Mouse (Mus musculus): ENCODE results near the gene Tenm2. TPM values are rescaled to one million over a fixed set of nuclear protein-coding genes. Genes with fewer than 3 reads are reported as not detected.

The Tenm2 gene
- polyA plus RNA-seq, 1 experiment = 0.32 TPM

DNA sequence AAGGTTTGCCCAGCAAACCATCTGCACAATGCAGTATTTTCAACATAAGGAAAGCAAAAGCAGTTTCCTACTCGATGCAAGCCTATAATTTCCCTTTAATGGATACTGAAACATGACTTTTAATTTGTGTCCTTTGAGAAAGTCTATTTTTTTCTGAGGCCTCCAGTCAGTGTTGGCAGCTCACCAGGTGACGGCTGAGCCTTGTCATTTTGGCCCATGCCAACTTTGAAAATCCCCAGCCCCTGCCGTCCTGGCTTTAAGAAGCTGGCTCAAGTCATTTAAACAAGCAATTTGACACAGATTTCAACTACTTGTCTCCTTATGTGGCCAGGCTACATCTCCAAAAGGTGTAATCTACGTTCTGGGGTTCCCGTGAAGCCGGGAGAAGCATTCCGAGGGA is 933.7 kb downstream of the Tenm2 start:
- no peaks in the 10 kb centered on the region for H3K4me1 ChIP-seq (ENCODE audit: control insufficient read depth, insufficient read depth, low read length)
- TF ChIP-seq POLR2A (IDR thresholded peaks at IDR 0.05; ENCODE audit: control insufficient read depth, low read depth, low read length) (no peak), CTCF (IDR thresholded peaks at IDR 0.05; ENCODE audit: control insufficient read depth, insufficient read depth, insufficient replicate concordance, low read depth, low read length) (no peak)
- H3K27me3 ChIP-seq (ENCODE audit: control insufficient read depth, insufficient read depth, low read length) = no peaks in the 10 kb centered on the region
- no peak overlapping the region for H3K4me3 ChIP-seq (ENCODE audit: control insufficient read depth, low read depth, low read length)
- H3K36me3 ChIP-seq (ENCODE audit: control insufficient read depth, insufficient read depth, low read length) = no peaks in the 10 kb centered on the region
- no peak overlapping the region for H3K27ac ChIP-seq (ENCODE audit: control insufficient read depth, insufficient read depth, low read depth, low read length)

GRCm38 (mm10) chr11:36296568-36296967 is 939.2 kb downstream of the Tenm2 start:
- H3K4me1 ChIP-seq (ENCODE audit: control insufficient read depth, insufficient read depth, low read length) = no peaks in the 10 kb centered on the region
- H3K27ac ChIP-seq (ENCODE audit: control insufficient read depth, insufficient read depth, low read depth, low read length) = no peak overlapping the region
- no peak overlapping the region for H3K4me3 ChIP-seq (ENCODE audit: control insufficient read depth, low read depth, low read length)
- no peaks in the 10 kb centered on the region for H3K27me3 ChIP-seq (ENCODE audit: control insufficient read depth, insufficient read depth, low read length)
- TF ChIP-seq CTCF (IDR thresholded peaks at IDR 0.05; ENCODE audit: control insufficient read depth, insufficient read depth, insufficient replicate concordance, low read depth, low read length) = no peak
- no peak for TF ChIP-seq POLR2A (IDR thresholded peaks at IDR 0.05; ENCODE audit: control insufficient read depth, low read depth, low read length)
- H3K36me3 ChIP-seq (ENCODE audit: control insufficient read depth, insufficient read depth, low read length) = no peaks in the 10 kb centered on the region

DNA sequence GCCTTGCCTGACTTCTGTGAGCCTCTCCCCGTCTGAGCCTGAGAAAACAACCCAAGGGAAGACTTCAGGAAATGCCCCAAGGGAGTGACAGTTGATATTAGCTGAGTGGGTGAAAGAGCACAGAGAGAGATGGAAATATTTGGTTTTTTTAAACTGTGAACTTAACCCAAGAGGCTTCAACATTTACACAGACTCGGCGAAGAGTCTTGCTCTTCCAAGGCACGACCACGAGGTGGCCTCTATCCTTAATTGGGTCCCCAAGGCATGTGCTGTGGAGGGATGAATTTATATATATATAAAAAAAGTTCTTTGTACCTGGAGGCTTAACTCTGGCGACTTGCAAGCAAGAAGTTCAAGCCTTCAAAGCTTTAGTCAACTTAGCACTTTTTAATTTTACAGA is 943.6 kb downstream of the Tenm2 start:
- H3K4me3 ChIP-seq (ENCODE audit: control insufficient read depth, low read depth, low read length) = no peak overlapping the region
- TF ChIP-seq POLR2A (IDR thresholded peaks at IDR 0.05; ENCODE audit: control insufficient read depth, low read depth, low read length) (no peak), CTCF (IDR thresholded peaks at IDR 0.05; ENCODE audit: control insufficient read depth, insufficient read depth, insufficient replicate concordance, low read depth, low read length) (no peak)
- no peaks in the 10 kb centered on the region for H3K36me3 ChIP-seq (ENCODE audit: control insufficient read depth, insufficient read depth, low read length)
- no peaks in the 10 kb centered on the region for H3K4me1 ChIP-seq (ENCODE audit: control insufficient read depth, insufficient read depth, low read length)
- H3K27me3 ChIP-seq (ENCODE audit: control insufficient read depth, insufficient read depth, low read length) = no peaks in the 10 kb centered on the region
- no peak overlapping the region for H3K27ac ChIP-seq (ENCODE audit: control insufficient read depth, insufficient read depth, low read depth, low read length)

DNA sequence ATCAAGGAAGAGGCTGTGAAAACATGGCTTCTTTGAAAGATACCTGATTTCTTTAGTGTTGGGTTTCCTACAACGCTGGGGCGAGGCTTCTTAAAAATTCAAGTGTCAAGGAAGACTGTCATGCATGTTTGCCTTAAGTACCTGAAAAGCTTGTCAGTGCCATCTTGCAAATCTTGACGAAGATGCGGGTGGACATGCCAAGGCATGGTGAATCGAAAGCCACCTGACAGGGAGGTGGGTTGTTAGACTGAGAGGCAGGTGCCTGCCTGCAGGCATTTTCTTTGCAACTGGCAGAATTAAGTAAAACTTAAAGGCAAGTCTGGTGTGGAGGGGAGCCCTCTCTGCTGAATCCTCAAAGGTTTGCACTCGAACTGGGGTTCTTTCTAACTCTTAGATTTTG is 949.5 kb downstream of the Tenm2 start:
- Histone ChIP-seq H3K36me3 (ENCODE audit: control insufficient read depth, insufficient read depth, low read length) (no peaks in the 10 kb centered on the region), H3K4me3 (ENCODE audit: control insufficient read depth, low read depth, low read length) (no peak overlapping the region), H3K27ac (ENCODE audit: control insufficient read depth, insufficient read depth, low read depth, low read length) (no peak overlapping the region), H3K27me3 (ENCODE audit: control insufficient read depth, insufficient read depth, low read length) (no peaks in the 10 kb centered on the region), H3K4me1 (ENCODE audit: control insufficient read depth, insufficient read depth, low read length) (no peaks in the 10 kb centered on the region)
- TF ChIP-seq CTCF (IDR thresholded peaks at IDR 0.05; ENCODE audit: control insufficient read depth, insufficient read depth, insufficient replicate concordance, low read depth, low read length) (no peak), POLR2A (IDR thresholded peaks at IDR 0.05; ENCODE audit: control insufficient read depth, low read depth, low read length) (no peak)

DNA sequence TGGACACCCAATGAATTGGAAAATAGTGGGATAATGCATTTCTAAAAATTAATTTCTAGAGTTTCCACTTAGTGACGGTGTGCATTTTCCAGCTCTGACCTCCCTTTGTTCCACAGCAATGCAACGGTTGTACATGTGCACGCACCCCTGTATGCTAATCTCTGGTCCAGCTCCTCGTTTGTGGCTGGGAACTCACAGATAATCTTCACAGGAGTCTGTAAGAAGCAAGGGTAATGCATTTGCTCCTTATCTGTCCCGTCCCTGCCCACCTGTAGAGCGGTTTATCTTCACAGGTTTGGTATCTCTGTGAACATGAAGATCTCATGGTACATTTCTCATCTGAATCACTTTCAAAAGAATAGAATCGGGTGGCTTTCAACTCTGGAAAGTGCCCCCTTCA is 955.2 kb downstream of the Tenm2 start:
- H3K4me3 ChIP-seq (ENCODE audit: control insufficient read depth, low read depth, low read length) = no peak overlapping the region
- TF ChIP-seq POLR2A (IDR thresholded peaks at IDR 0.05; ENCODE audit: control insufficient read depth, low read depth, low read length) = no peak
- no peak for TF ChIP-seq CTCF (IDR thresholded peaks at IDR 0.05; ENCODE audit: control insufficient read depth, insufficient read depth, insufficient replicate concordance, low read depth, low read length)
- H3K27ac ChIP-seq (ENCODE audit: control insufficient read depth, insufficient read depth, low read depth, low read length) = no peak overlapping the region
- no peaks in the 10 kb centered on the region for H3K36me3 ChIP-seq (ENCODE audit: control insufficient read depth, insufficient read depth, low read length)
- H3K27me3 ChIP-seq (ENCODE audit: control insufficient read depth, insufficient read depth, low read length) = no peaks in the 10 kb centered on the region
- H3K4me1 ChIP-seq (ENCODE audit: control insufficient read depth, insufficient read depth, low read length) = no peaks in the 10 kb centered on the region; the same call in 1 of the 2 replicates

DNA sequence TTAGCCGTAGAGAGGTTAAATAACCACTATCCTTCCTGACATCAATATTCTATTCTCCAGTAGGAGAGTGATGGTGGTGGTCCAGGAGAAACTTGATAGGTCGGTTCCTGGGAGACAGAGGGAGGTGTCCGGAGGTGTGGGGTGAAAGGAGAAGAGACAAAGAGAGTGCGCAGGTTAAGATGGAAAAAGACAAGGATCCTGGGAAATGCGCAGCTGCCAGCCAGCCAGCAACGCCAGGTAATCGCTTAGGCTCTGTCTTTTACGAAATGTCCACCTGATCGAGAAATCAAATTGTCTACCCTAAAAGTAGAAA is 957.9 kb downstream of the Tenm2 start:
- H3K4me1 ChIP-seq (ENCODE audit: control insufficient read depth, insufficient read depth, low read length) = no peaks in the 10 kb centered on the region; the same call in 1 of the 2 replicates
- no peaks in the 10 kb centered on the region for H3K27me3 ChIP-seq (ENCODE audit: control insufficient read depth, insufficient read depth, low read length)
- no peak overlapping the region for H3K4me3 ChIP-seq (ENCODE audit: control insufficient read depth, low read depth, low read length)
- H3K36me3 ChIP-seq (ENCODE audit: control insufficient read depth, insufficient read depth, low read length) = no peaks in the 10 kb centered on the region
- no peak overlapping the region for H3K27ac ChIP-seq (ENCODE audit: control insufficient read depth, insufficient read depth, low read depth, low read length)
- TF ChIP-seq POLR2A (IDR thresholded peaks at IDR 0.05; ENCODE audit: control insufficient read depth, low read depth, low read length) (no peak), CTCF (IDR thresholded peaks at IDR 0.05; ENCODE audit: control insufficient read depth, insufficient read depth, insufficient replicate concordance, low read depth, low read length) (no peak)

GRCm38 (mm10) chr11:36277192-36277902 is 958.4 kb downstream of the Tenm2 start:
- Histone ChIP-seq H3K36me3 (ENCODE audit: control insufficient read depth, insufficient read depth, low read length) (no peaks in the 10 kb centered on the region), H3K4me1 (ENCODE audit: control insufficient read depth, insufficient read depth, low read length) (no peaks in the 10 kb centered on the region; the same call in 1 of the 2 replicates), H3K27ac (ENCODE audit: control insufficient read depth, insufficient read depth, low read depth, low read length) (no peak overlapping the region), H3K4me3 (ENCODE audit: control insufficient read depth, low read depth, low read length) (no peak overlapping the region; the same call in 1 of the 2 replicates), H3K27me3 (ENCODE audit: control insufficient read depth, insufficient read depth, low read length) (no peaks in the 10 kb centered on the region)
- TF ChIP-seq CTCF (IDR thresholded peaks at IDR 0.05; ENCODE audit: control insufficient read depth, insufficient read depth, insufficient replicate concordance, low read depth, low read length) (no peak), POLR2A (IDR thresholded peaks at IDR 0.05; ENCODE audit: control insufficient read depth, low read depth, low read length) (no peak)

Data from testis, adult 2 months (tissue).